Comparison of ENCODE assay signal across 14 mouse cellular contexts in the genomic region with DNA sequence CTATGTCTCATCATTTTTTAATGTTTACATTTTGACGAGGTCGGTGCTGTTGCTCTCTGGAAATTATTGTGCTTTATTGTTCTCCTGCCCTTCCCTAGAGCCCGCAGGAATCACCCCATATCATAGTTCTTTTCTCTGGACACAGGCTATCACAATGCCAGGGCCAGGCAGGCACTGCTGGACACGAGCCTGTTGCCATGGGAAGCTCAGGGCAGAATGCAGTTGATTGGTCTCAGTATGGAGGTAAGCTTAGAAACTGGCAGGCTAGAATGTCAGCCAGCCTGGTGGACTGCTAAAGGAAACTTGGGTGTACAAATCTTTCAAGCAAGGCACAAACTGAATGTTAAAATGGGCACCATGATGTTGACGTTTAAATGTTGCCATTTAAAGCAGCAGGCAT.
DNase-seq lines count a peak whose midpoint lies in the region; ATAC-seq and TF ChIP-seq lines count a peak whose summit lies in the region.
"Had no signal": no experiment of that assay in that cellular context is flagged by ENCODE, and none has a peak within 500 bp of the region (broad histone marks: within the 10 kb centered on the region; RNA-seq: fewer than 3 reads in every experiment).

No protein-coding gene starts in this region.

- no peaks in the 10 kb centered on the region for H3K27me3 ChIP-seq in midbrain, embryonic 16.5 days (ENCODE audit: control insufficient read depth, insufficient read depth, low read depth, low read length)
- no peaks in the 10 kb centered on the region for H3K27me3 ChIP-seq in midbrain, embryonic 10.5 days (ENCODE audit: low read depth, poor library complexity, severe bottlenecking)
- H3K27me3 ChIP-seq in forebrain, embryonic 16.5 days (replicated peaks; ENCODE audit: control insufficient read depth, insufficient read depth, low read length), result no peaks in the 10 kb centered on the region
- no peaks in the 10 kb centered on the region for H3K27me3 ChIP-seq in midbrain, postnatal 0 days (ENCODE audit: insufficient read depth, low read length)
- H3K27me3 ChIP-seq: embryonic facial prominence, embryonic 12.5 days; limb, embryonic 12.5 days; stomach, embryonic 15.5 days had no signal

- TF ChIP-seq CTCF in midbrain, postnatal 0 days (IDR thresholded peaks at IDR 0.05), result no peak

- WGBS in midbrain, embryonic 16.5 days, result 39% methylated on average over 5 of the region's 5 CpGs
- WGBS in midbrain, embryonic 10.5 days, result 74% methylated on average over 5 of the region's 5 CpGs
- 46% methylated on average over 5 of the region's 5 CpGs for WGBS in forebrain, embryonic 16.5 days
- 40% methylated on average over 5 of the region's 5 CpGs for WGBS in midbrain, postnatal 0 days

- H3K4me1 ChIP-seq in midbrain, embryonic 16.5 days (ENCODE audit: control insufficient read depth, insufficient read depth, low read length), result no peaks in the 10 kb centered on the region
- peaks cover 3% of the 10 kb centered on the region; the same call in 1 of the 2 replicates for H3K4me1 ChIP-seq in midbrain, embryonic 10.5 days
- H3K4me1 ChIP-seq in forebrain, embryonic 16.5 days (replicated peaks; ENCODE audit: control insufficient read depth, insufficient read depth, low read length), result no peaks in the 10 kb centered on the region; the same call in 1 of the 2 replicates
- no peaks in the 10 kb centered on the region for H3K4me1 ChIP-seq in midbrain, postnatal 0 days (ENCODE audit: insufficient read depth, low read length)
- H3K4me1 ChIP-seq: embryonic facial prominence, embryonic 12.5 days; limb, embryonic 12.5 days; stomach, embryonic 15.5 days had no signal

- H3K27ac ChIP-seq in midbrain, embryonic 16.5 days (ENCODE audit: low read length), result no peak overlapping the region
- no peak overlapping the region for H3K27ac ChIP-seq in midbrain, embryonic 10.5 days (replicated peaks)
- no peak overlapping the region for H3K27ac ChIP-seq in forebrain, embryonic 16.5 days (ENCODE audit: low read length)
- no peak overlapping the region for H3K27ac ChIP-seq in midbrain, postnatal 0 days (ENCODE audit: low read depth, low read length)
- H3K27ac ChIP-seq: embryonic facial prominence, embryonic 12.5 days; limb, embryonic 12.5 days; stomach, embryonic 15.5 days had no signal

- ATAC-seq in frontal cortex, adult (ENCODE audit: low TSS enrichment), result 0 out of 2 replicates have a peak, but pooled peaks have one; percentile 28
- ATAC-seq in midbrain, embryonic 16.5 days, result peak; percentile 82; the same call in 1 of the 2 replicates
- ATAC-seq in forebrain, embryonic 16.5 days, result peak; percentile 83
- ATAC-seq in midbrain, postnatal 0 days (ENCODE audit: low FRiP score), result 0 out of 2 replicates have a peak, but pooled peaks have one; percentile 44
- ATAC-seq: CD4-positive, CD25-positive, alpha-beta regulatory T cell, adult 4 months had no signal

- DNase-seq in frontal cortex, postnatal 14 days (ENCODE audit: low spot score in 2 of 2), result no peak
- no peak for DNase-seq in midbrain, embryonic 10.5 days (ENCODE audit: low spot score)
- DNase-seq in midbrain, postnatal 0 days (ENCODE audit: low spot score), result peak; percentile 79
- no peak for DNase-seq in gastrocnemius, adult 8-10 months (ENCODE audit: low spot score in 2 of 2)
- DNase-seq in T-cell, adult 2 months (ENCODE audit: low spot score), result no peak
- DNase-seq: kidney, adult 9 months; lung, embryonic 14.5 days had no signal

- H3K36me3 ChIP-seq in midbrain, embryonic 16.5 days (ENCODE audit: control insufficient read depth, insufficient read depth, low read length), result no peaks in the 10 kb centered on the region
- H3K36me3 ChIP-seq in midbrain, embryonic 10.5 days, result no peaks in the 10 kb centered on the region
- H3K36me3 ChIP-seq in forebrain, embryonic 16.5 days (ENCODE audit: control insufficient read depth, insufficient read depth), result no peaks in the 10 kb centered on the region
- no peaks in the 10 kb centered on the region for H3K36me3 ChIP-seq in midbrain, postnatal 0 days (ENCODE audit: insufficient read depth, low read length)
- H3K36me3 ChIP-seq: embryonic facial prominence, embryonic 12.5 days; limb, embryonic 12.5 days; stomach, embryonic 15.5 days had no signal

- no peaks in the 10 kb centered on the region for H3K9me3 ChIP-seq in midbrain, embryonic 16.5 days (replicated peaks; ENCODE audit: control insufficient read depth, low read length, poor library complexity, severe bottlenecking)
- no peaks in the 10 kb centered on the region for H3K9me3 ChIP-seq in midbrain, embryonic 10.5 days (replicated peaks)
- H3K9me3 ChIP-seq in forebrain, embryonic 16.5 days (ENCODE audit: control insufficient read depth, low read length), result no peaks in the 10 kb centered on the region
- H3K9me3 ChIP-seq in midbrain, postnatal 0 days (ENCODE audit: low read length), result no peaks in the 10 kb centered on the region
- H3K9me3 ChIP-seq: embryonic facial prominence, embryonic 12.5 days; limb, embryonic 12.5 days; stomach, embryonic 15.5 days had no signal

- no peak overlapping the region for H3K4me2 ChIP-seq in midbrain, embryonic 16.5 days (ENCODE audit: low read length)
- H3K4me2 ChIP-seq in forebrain, embryonic 16.5 days (ENCODE audit: low read length), result no peak overlapping the region
- no peak overlapping the region for H3K4me2 ChIP-seq in midbrain, postnatal 0 days (ENCODE audit: low read depth, low read length, poor library complexity, severe bottlenecking)
- H3K4me2 ChIP-seq: embryonic facial prominence, embryonic 12.5 days; limb, embryonic 12.5 days; lung, embryonic 14.5 days; stomach, embryonic 15.5 days had no signal

- no peak overlapping the region for H3K9ac ChIP-seq in midbrain, embryonic 16.5 days (ENCODE audit: low read depth, low read length)
- no peak overlapping the region for H3K9ac ChIP-seq in forebrain, embryonic 16.5 days (replicated peaks; ENCODE audit: low read depth, low read length)
- H3K9ac ChIP-seq in midbrain, postnatal 0 days (replicated peaks; ENCODE audit: low read length, poor library complexity, severe bottlenecking), result no peak overlapping the region
- H3K9ac ChIP-seq: embryonic facial prominence, embryonic 12.5 days; limb, embryonic 12.5 days; lung, embryonic 14.5 days; stomach, embryonic 15.5 days had no signal

- H3K4me3 ChIP-seq in midbrain, embryonic 16.5 days (ENCODE audit: low read depth, low read length), result no peak overlapping the region
- H3K4me3 ChIP-seq in midbrain, embryonic 10.5 days, result no peak overlapping the region
- no peak overlapping the region for H3K4me3 ChIP-seq in forebrain, embryonic 16.5 days (replicated peaks; ENCODE audit: low read length)
- H3K4me3 ChIP-seq in midbrain, postnatal 0 days (ENCODE audit: low read depth, low read length), result no peak overlapping the region
- H3K4me3 ChIP-seq: embryonic facial prominence, embryonic 12.5 days; limb, embryonic 12.5 days; stomach, embryonic 15.5 days had no signal

Comparison
In these comparisons a context has a peak if more than half of its experiments do, and no peak if none do; other contexts are left out.
1. ATAC-seq: peak in every context shown above with its lines; median percentile 83 in forebrain, embryonic 16.5 days; 82 in midbrain, embryonic 16.5 days; 44 in midbrain, postnatal 0 days; 28 in frontal cortex, adult.